In genomic region chr11:77489591-77490235, GRCm38 (mm10) we compare ENCODE assay signal across 7 mouse cellular contexts. TPM values are rescaled to one million over a fixed set of nuclear protein-coding genes. Genes with fewer than 3 reads are reported as not detected.
DNase-seq lines count a peak whose midpoint lies in the region; ATAC-seq and TF ChIP-seq lines count a peak whose summit lies in the region.

Gene Ankrd13b (minus strand): TSS chr11:77489678.

- TF ChIP-seq RAD21 in MEL (IDR thresholded peaks at IDR 0.05; ENCODE audit: low read depth, low read length) = no peak

- peak within 1 kb of the TSS; percentile 94 for H3K4me2 ChIP-seq in forebrain, embryonic 16.5 days (ENCODE audit: low read length)

- peak; percentile 77 for DNase-seq in MEL (ENCODE audit: low read depth, low spot score)
- peak; percentile 94 for DNase-seq in brain, embryonic 14.5 days (ENCODE audit: low read depth)
- DNase-seq in layer of hippocampus, postnatal 25 days (ENCODE audit: extremely low spot score in 1 of 2, low spot score in 1 of 2) = peak; percentile 62 to 75
- peak; percentile 64 for DNase-seq in lung, postnatal 25 days (ENCODE audit: low spot score)
- DNase-seq in right cerebral cortex, postnatal 14 days = peak; percentile 83

- no peak for TF ChIP-seq EP300 in MEL (IDR thresholded peaks at IDR 0.05; ENCODE audit: low read depth in 1 of 2, low read length in 2 of 2)

- H3K4me3 ChIP-seq in MEL (ENCODE audit: control insufficient read depth in 1 of 2, insufficient read depth in 1 of 2, low read depth in 2 of 2, low read length in 2 of 2) = peak within 1 kb of the TSS; percentile 79 to 91
- peak within 1 kb of the TSS; percentile 71 for H3K4me3 ChIP-seq in forebrain, embryonic 16.5 days (replicated peaks; ENCODE audit: low read length)

- no peak for TF ChIP-seq CTCF in MEL (IDR thresholded peaks at IDR 0.05 in 2 of 3, conservative IDR thresholded peaks at IDR 0.05 in 1 of 3; ENCODE audit: control insufficient read depth in 1 of 3, insufficient read depth in 1 of 3, low read depth in 2 of 3, low read length in 3 of 3, poor library complexity in 1 of 3, severe bottlenecking in 1 of 3)
- no peak for TF ChIP-seq CTCF in brain, embryonic 14.5 days (IDR thresholded peaks at IDR 0.05; ENCODE audit: borderline replicate concordance, extremely low read depth, insufficient read depth, insufficient read length)

- 0 out of 4 replicates have a peak, but pooled peaks of 1 of the 2 experiments have one; percentile 36 for TF ChIP-seq POLR2A in MEL (IDR thresholded peaks at IDR 0.05; ENCODE audit: control insufficient read depth in 1 of 2, insufficient read depth in 1 of 2, low read depth in 1 of 2, low read length in 2 of 2, poor library complexity in 1 of 2)
- peak; percentile 59; the same call in 1 of the 2 replicates for TF ChIP-seq POLR2A in brain, embryonic 14.5 days (IDR thresholded peaks at IDR 0.05; ENCODE audit: borderline replicate concordance, extremely low read depth, insufficient read depth, insufficient read length, poor library complexity, severe bottlenecking)

- peaks cover 2 to 38% of the 10 kb centered on the region in 2 experiments; a peak in 3 of 4 replicates for H3K4me1 ChIP-seq in MEL (ENCODE audit: control insufficient read depth in 1 of 2, insufficient read depth in 2 of 2, low read length in 2 of 2)
- peaks cover 73% of the 10 kb centered on the region for H3K4me1 ChIP-seq in forebrain, embryonic 16.5 days (replicated peaks; ENCODE audit: control insufficient read depth, insufficient read depth, low read length)

- H3K27me3 ChIP-seq in MEL (ENCODE audit: control insufficient read depth in 1 of 2, insufficient read depth in 2 of 2, low read length in 2 of 2) = no peaks in the 10 kb centered on the region
- no peaks in the 10 kb centered on the region for H3K27me3 ChIP-seq in forebrain, embryonic 16.5 days (replicated peaks; ENCODE audit: control insufficient read depth, insufficient read depth, low read length)

- peak within 1 kb of the TSS; percentile 87 for H3K9ac ChIP-seq in MEL (ENCODE audit: control insufficient read depth, low read depth, low read length, poor library complexity, severe bottlenecking)
- peak within 1 kb of the TSS; percentile 97 for H3K9ac ChIP-seq in forebrain, embryonic 16.5 days (replicated peaks; ENCODE audit: low read depth, low read length)

- H3K79me2 ChIP-seq in MEL (ENCODE audit: control insufficient read depth, insufficient read depth, low read length, poor library complexity) = peaks cover 58% of the 10 kb centered on the region

- H3K27ac ChIP-seq in MEL (ENCODE audit: control insufficient read depth, low read depth, low read length) = no peak within 1 kb of the TSS
- peak within 1 kb of the TSS; percentile 95 for H3K27ac ChIP-seq in forebrain, embryonic 16.5 days (ENCODE audit: low read length)

- peak; percentile 62 for ATAC-seq in forebrain, embryonic 16.5 days
- no peak for ATAC-seq in hematopoietic stem cell, adult 5-6 weeks (replicated peaks in 1 of 2; ENCODE audit: insufficient read depth in 1 of 2, low FRiP score in 2 of 2, low TSS enrichment in 1 of 2, low read depth in 1 of 2, poor library complexity in 2 of 2, severe bottlenecking in 2 of 2)

- peaks cover 0 to 31% of the 10 kb centered on the region in 2 experiments; a peak in 2 of 4 replicates for H3K36me3 ChIP-seq in MEL (ENCODE audit: control insufficient read depth in 1 of 2, insufficient read depth in 2 of 2, low read length in 2 of 2)
- no peaks in the 10 kb centered on the region for H3K36me3 ChIP-seq in forebrain, embryonic 16.5 days (ENCODE audit: control insufficient read depth, insufficient read depth)

- 0% methylated on average over 54 of the region's 87 CpGs for WGBS in forebrain, embryonic 16.5 days

- H3K9me3 ChIP-seq in MEL (replicated peaks; ENCODE audit: insufficient read depth, low read length) = no peaks in the 10 kb centered on the region
- no peaks in the 10 kb centered on the region for H3K9me3 ChIP-seq in forebrain, embryonic 16.5 days (ENCODE audit: control insufficient read depth, low read length)

TF ChIP-seq in MEL, 35 proteins besides CTCF, POLR2A, EP300 and RAD21:
- peak; percentile 43; the same call in 1 of the 2 replicates for TF ChIP-seq MAX (IDR thresholded peaks at IDR 0.05; ENCODE audit: low read length)
- peak; percentile 40 for TF ChIP-seq NELFE (IDR thresholded peaks at IDR 0.05; ENCODE audit: low read depth, low read length)
- 0 out of 2 replicates have a peak, but pooled peaks have one; percentile 48 for TF ChIP-seq NRF1 (IDR thresholded peaks at IDR 0.05; ENCODE audit: insufficient read depth, low read depth, low read length, poor library complexity, severe bottlenecking)
- TF ChIP-seq MYB (IDR thresholded peaks at IDR 0.05; ENCODE audit: low read depth, low read length) = no peak
- no peak for TF ChIP-seq ZNF384 (IDR thresholded peaks at IDR 0.05; ENCODE audit: low read depth, low read length)
- TF ChIP-seq JUND (IDR thresholded peaks at IDR 0.05; ENCODE audit: low read depth, low read length) = no peak
- TF ChIP-seq ETS1 (IDR thresholded peaks at IDR 0.05; ENCODE audit: low read depth, low read length) = no peak
- 0 out of 2 replicates have a peak, but pooled peaks have one; percentile 18 for TF ChIP-seq TBP (IDR thresholded peaks at IDR 0.05; ENCODE audit: low read depth, low read length)
- TF ChIP-seq SIN3A (IDR thresholded peaks at IDR 0.05; ENCODE audit: low read length) = peak; percentile 63
- 0 out of 2 replicates have a peak, but pooled peaks have one; percentile 43 for TF ChIP-seq MAZ (IDR thresholded peaks at IDR 0.05; ENCODE audit: low read depth, low read length)
- no peak for TF ChIP-seq USF2 (IDR thresholded peaks at IDR 0.05; ENCODE audit: borderline replicate concordance in 1 of 2, insufficient read depth in 1 of 2, low read depth in 1 of 2, low read length in 2 of 2)
- no peak for TF ChIP-seq RCOR1 (IDR thresholded peaks at IDR 0.05; ENCODE audit: low read depth, low read length)
- TF ChIP-seq BHLHE40 (IDR thresholded peaks at IDR 0.05; ENCODE audit: borderline replicate concordance, low read depth, low read length) = no peak
- TF ChIP-seq ZMIZ1 (IDR thresholded peaks at IDR 0.05; ENCODE audit: low read depth, low read length) = no peak
- no peak for TF ChIP-seq MEF2A (IDR thresholded peaks at IDR 0.05; ENCODE audit: extremely low read depth, insufficient replicate concordance, low read depth, low read length, poor library complexity, severe bottlenecking)
- peak; percentile 28; the same call in 1 of the 2 replicates for TF ChIP-seq MXI1 (IDR thresholded peaks at IDR 0.05; ENCODE audit: low read depth, low read length)
- no peak for TF ChIP-seq MAFK (IDR thresholded peaks at IDR 0.05; ENCODE audit: borderline replicate concordance, low read depth, low read length)
- peak; percentile 64; the same call in 1 of the 2 replicates for TF ChIP-seq KAT2A (conservative IDR thresholded peaks at IDR 0.05; ENCODE audit: low read depth, low read length)
- TF ChIP-seq GATA1 (IDR thresholded peaks at IDR 0.05; ENCODE audit: low read depth, low read length) = no peak
- no peak for TF ChIP-seq ELF1 (IDR thresholded peaks at IDR 0.05; ENCODE audit: low read depth, low read length)
- TF ChIP-seq UBTF (IDR thresholded peaks at IDR 0.05; ENCODE audit: borderline replicate concordance, insufficient read depth, low read depth, low read length) = no peak
- TF ChIP-seq TAL1 (IDR thresholded peaks at IDR 0.05; ENCODE audit: low read length) = no peak
- TF ChIP-seq HCFC1 (IDR thresholded peaks at IDR 0.05; ENCODE audit: low read depth, low read length) = peak; percentile 94

RNA-seq across cellular contexts. Expression of gene Ankrd13b, which starts in this region (rescaled TPM):
- total RNA-seq in MEL (2012; rRNA removed) = 20.9 and 22.6 TPM in 2 replicates
- polyA plus RNA-seq in MEL (2012; ENCODE audit: insufficient read depth in 1 of 2, insufficient read length in 2 of 2, low read depth in 1 of 2, low replicate concordance in 2 of 2, missing spikeins in 1 of 2) = 10 to 100 TPM in 1 of 2 experiments, not detected in 1; 54.0 TPM
- 280 and 349 TPM in 2 replicates for polyA plus RNA-seq in brain, embryonic 14.5 days (2012; rRNA removed)
- 33.1 and 38.4 TPM in 2 replicates for polyA plus RNA-seq in forebrain, embryonic 16.5 days (2015; fragmentation: Nextera tagmentation; extraction: Ambion mirVana)
- total RNA-seq in hematopoietic stem cell, adult 5-6 weeks (2017) = 8.1 and 13.2 TPM in 2 replicates
- 10 to 100 TPM; 87.3 to 93.8 TPM for total RNA-seq in layer of hippocampus, postnatal 25 days (2021)
